In the genomic region with DNA sequence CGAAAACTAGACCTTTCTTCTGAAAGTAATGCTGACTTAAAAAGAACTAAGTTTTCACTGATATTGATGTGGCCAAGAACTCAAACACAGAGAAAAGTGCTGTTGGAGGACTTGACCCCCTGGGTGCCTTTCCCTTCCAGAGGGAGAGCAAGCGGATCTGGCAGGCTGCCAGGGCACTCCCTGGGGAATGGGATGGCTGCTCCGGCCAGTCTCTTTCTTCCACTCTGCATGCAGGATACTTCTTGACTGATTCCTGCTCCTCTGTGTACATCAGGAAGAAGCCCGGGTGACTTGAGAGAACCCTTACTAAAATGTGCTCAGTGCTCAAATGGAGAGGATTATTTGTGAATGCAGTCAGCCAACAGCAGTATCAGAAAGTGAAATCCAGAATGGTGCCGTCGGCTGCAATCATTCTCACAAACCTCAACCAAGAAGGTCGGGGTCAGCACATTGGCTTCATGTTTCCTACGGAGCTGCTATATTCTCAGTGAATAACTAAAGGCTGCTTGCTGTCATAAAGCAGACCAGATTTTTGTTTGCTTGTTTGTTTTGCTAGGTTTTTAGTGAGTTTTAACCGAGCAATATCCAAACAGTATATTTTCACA, we compare ENCODE assay signal across 8 mouse cellular contexts.
DNase-seq lines count a peak whose midpoint lies in the region; ATAC-seq and TF ChIP-seq lines count a peak whose summit lies in the region.

No protein-coding gene starts in this region.

- no peak for ATAC-seq in intestine, postnatal 0 days

- WGBS in cerebellum, adult 2 months: 48% methylated on average over 9 of the region's 9 CpGs
- WGBS in intestine, postnatal 0 days: 20% methylated on average over 9 of the region's 9 CpGs

- no peak for TF ChIP-seq CTCF in cerebellum, adult 2 months (IDR thresholded peaks at IDR 0.05; ENCODE audit: borderline replicate concordance, insufficient read depth, low read depth, low read length)
- TF ChIP-seq CTCF in intestine, postnatal 0 days (IDR thresholded peaks at IDR 0.05; ENCODE audit: low read depth): no peak

- no peak overlapping the region for H3K27ac ChIP-seq in cerebellum, adult 2 months (ENCODE audit: insufficient read depth, low read length)
- H3K27ac ChIP-seq in intestine, postnatal 0 days (ENCODE audit: low read depth, low read length): no peak overlapping the region

- peaks cover 5% of the 10 kb centered on the region; the same call in 1 of the 2 replicates for H3K4me1 ChIP-seq in cerebellum, adult 2 months (ENCODE audit: control insufficient read depth, insufficient read depth, low read length)
- H3K4me1 ChIP-seq in intestine, postnatal 0 days (replicated peaks; ENCODE audit: control insufficient read depth, insufficient read depth, low read length): peaks cover 4% of the 10 kb centered on the region; the same call in 1 of the 2 replicates

- no peaks in the 10 kb centered on the region for H3K9me3 ChIP-seq in intestine, postnatal 0 days (ENCODE audit: control insufficient read depth)

- TF ChIP-seq POLR2A in cerebellum, adult 2 months (IDR thresholded peaks at IDR 0.05; ENCODE audit: borderline replicate concordance, insufficient read depth, low read length): no peak

- H3K4me2 ChIP-seq in intestine, postnatal 0 days (replicated peaks; ENCODE audit: low read depth): peak overlapping the region; percentile 14; the same call in 1 of the 2 replicates

- H3K4me3 ChIP-seq in cerebellum, adult 2 months (replicated peaks; ENCODE audit: insufficient read depth, low read depth, low read length): no peak overlapping the region
- no peak overlapping the region for H3K4me3 ChIP-seq in intestine, postnatal 0 days (ENCODE audit: low read depth, low read length)

- DNase-seq in cerebellum, adult 2 months: peak; percentile 30 to 33
- no peak for DNase-seq in cerebellum, adult 11-12 months
- peak; percentile 62 to 83 for DNase-seq in adrenal gland, adult 18-20 months (ENCODE audit: low spot score in 2 of 2)
- DNase-seq in gastrocnemius, postnatal 10 days: peak; percentile 89
- peak; percentile 90 for DNase-seq in lung, postnatal 10 days
- peak; percentile 73 for DNase-seq in yolk sac, embryonic 10.5 days (ENCODE audit: low spot score)
- no peak for DNase-seq in left cerebral cortex, adult 9 months (ENCODE audit: low spot score in 2 of 2)

- H3K36me3 ChIP-seq in intestine, postnatal 0 days (ENCODE audit: control insufficient read depth, insufficient read depth): peaks cover 12% of the 10 kb centered on the region; the same call in 1 of the 2 replicates

- no peak overlapping the region for H3K9ac ChIP-seq in intestine, postnatal 0 days (ENCODE audit: low read depth, low read length)

- no peaks in the 10 kb centered on the region for H3K27me3 ChIP-seq in cerebellum, adult 2 months (ENCODE audit: control insufficient read depth, insufficient read depth, low read length)
- no peaks in the 10 kb centered on the region for H3K27me3 ChIP-seq in intestine, postnatal 0 days (replicated peaks; ENCODE audit: control insufficient read depth, insufficient read depth, low read length)

Comparison
In these comparisons a context has a peak if more than half of its experiments do, and no peak if none do; other contexts are left out.
1. DNase-seq: peak in cerebellum, adult 2 months (2 of 2), adrenal gland, adult 18-20 months (2 of 2), gastrocnemius, postnatal 10 days (single experiment), lung, postnatal 10 days (single experiment) and yolk sac, embryonic 10.5 days (single experiment); none in cerebellum, adult 11-12 months (single experiment) and left cerebral cortex, adult 9 months (0 of 2).